Mouse (Mus musculus): Measurements from ENCODE around the gene Tcaf1. TPM values are rescaled to one million over a fixed set of nuclear protein-coding genes. Genes with fewer than 3 reads are reported as not detected.
A peak's percentile ranks its signal among the peaks of the same experiment; 100 is the strongest.

Tcaf1 gene
- polyA plus RNA-seq, 2 experiments: 2.2 to 3.1 TPM

DNA sequence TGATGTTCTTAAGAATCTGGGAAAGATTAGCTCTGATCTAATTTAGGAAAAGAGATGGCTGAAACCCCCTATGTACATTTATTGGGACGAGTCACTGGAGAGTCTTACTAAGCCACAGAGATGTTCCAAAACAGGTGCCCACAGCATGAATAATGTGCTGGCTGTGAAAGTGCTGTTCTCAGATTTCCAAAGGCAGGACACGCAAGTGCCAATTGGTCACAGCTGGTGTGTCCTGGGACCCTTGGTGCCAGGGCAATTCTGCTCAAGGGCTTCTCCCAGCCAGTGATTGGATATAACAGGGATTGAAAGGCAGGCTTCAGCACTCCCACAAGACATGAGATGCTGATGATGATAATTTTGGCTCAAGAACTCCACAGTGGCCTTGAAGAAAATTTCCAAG is 48.1 kb downstream of the Tcaf1 start:
- WGBS (ENCODE audit: insufficient replicate concordance): 47% methylated on average over 2 of the region's 2 CpGs

DNA sequence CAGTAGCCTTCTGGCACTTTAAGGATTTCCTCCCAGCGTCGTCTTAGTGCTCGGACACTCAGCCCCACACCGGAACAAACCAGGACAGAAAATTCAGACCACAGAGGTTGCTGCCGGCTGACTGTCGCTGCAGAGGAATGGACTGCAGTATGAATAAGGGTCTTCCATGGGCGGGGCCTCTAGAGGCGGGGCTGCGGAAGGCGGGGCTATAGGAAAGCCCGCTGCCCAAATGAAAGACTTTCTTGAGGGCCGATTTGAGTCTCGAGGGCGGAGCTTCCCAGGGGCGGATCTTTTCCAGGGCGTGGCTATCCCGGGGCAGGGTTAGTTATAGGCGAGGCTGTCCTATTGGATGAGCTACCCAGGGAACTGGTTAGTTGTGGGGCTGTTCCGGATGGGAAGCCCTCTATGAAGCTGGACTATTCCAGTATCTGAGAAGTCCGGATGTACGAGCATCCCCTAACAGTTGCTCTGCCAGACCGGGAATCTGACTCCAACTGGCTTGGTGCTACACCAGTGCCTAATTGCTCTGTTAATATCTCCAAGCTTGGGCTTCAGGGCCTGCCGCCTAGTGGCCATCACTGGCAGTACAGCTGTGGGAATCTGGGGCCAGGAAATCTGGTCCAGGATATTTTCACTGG is 64.9 kb downstream of the Tcaf1 start, which contains the start of gene Tcaf2:
Tcaf2 (minus strand) TSS at position 343 of the 638 bp plus-strand sequence.
- peak; percentile 26 to 45 (median 37) for DNase-seq (ENCODE audit: low read depth in 3 of 3, low spot score in 3 of 3)
- ATAC-seq (ENCODE audit: insufficient read depth): peak; percentile 85
- no peaks in the 10 kb centered on the region for H3K9me3 ChIP-seq (ENCODE audit: control insufficient read depth, low read length)
- H3K9ac ChIP-seq (replicated peaks): no peak within 1 kb of the TSS
- no peak within 1 kb of the TSS for H3K27ac ChIP-seq
- TF ChIP-seq CTCF (IDR thresholded peaks at IDR 0.05; ENCODE audit: low read depth) (peak; percentile 88), EP300 (IDR thresholded peaks at IDR 0.05; ENCODE audit: low read depth) (no peak)
- H3K4me1 ChIP-seq (replicated peaks; ENCODE audit: control insufficient read depth in 2 of 2, insufficient read depth in 2 of 2, low read length in 1 of 2): 0 out of 4 replicates have a peak, but pooled peaks cover 0 to 3% of the 10 kb centered on the region in 2 experiments
- peak within 1 kb of the TSS; percentile 31 to 34 for H3K4me3 ChIP-seq (ENCODE audit: insufficient read depth in 1 of 2, low read depth in 2 of 2, low read length in 2 of 2)
- 0% methylated on average over 23 of the region's 23 CpGs for WGBS (ENCODE audit: insufficient replicate concordance)
- H3K36me3 ChIP-seq (replicated peaks; ENCODE audit: control insufficient read depth, insufficient read depth, low read depth): no peaks in the 10 kb centered on the region
- H3K27me3 ChIP-seq (ENCODE audit: control insufficient read depth, insufficient read depth, low read length): no peaks in the 10 kb centered on the region
- H3K4me2 ChIP-seq (ENCODE audit: low read depth): peak within 1 kb of the TSS; percentile 60

More for the DNA sequence above, 48.1 kb downstream of the Tcaf1 start:
- DNase-seq (ENCODE audit: low read depth in 3 of 3, low spot score in 3 of 3) (no peak), ATAC-seq (ENCODE audit: insufficient read depth) (no peak)
- H3K36me3 ChIP-seq (replicated peaks; ENCODE audit: control insufficient read depth, insufficient read depth, low read depth): no peaks in the 10 kb centered on the region
- H3K9me3 ChIP-seq (ENCODE audit: control insufficient read depth, low read length): no peaks in the 10 kb centered on the region
- no peak for TF ChIP-seq CTCF (IDR thresholded peaks at IDR 0.05; ENCODE audit: low read depth)
- no peak for TF ChIP-seq EP300 (IDR thresholded peaks at IDR 0.05; ENCODE audit: low read depth)
- H3K4me1 ChIP-seq (replicated peaks; ENCODE audit: control insufficient read depth in 2 of 2, insufficient read depth in 2 of 2, low read length in 1 of 2): no peaks in the 10 kb centered on the region
- H3K4me2 ChIP-seq (ENCODE audit: low read depth): no peak overlapping the region
- no peaks in the 10 kb centered on the region for H3K27me3 ChIP-seq (ENCODE audit: control insufficient read depth, insufficient read depth, low read length)
- no peak overlapping the region for H3K9ac ChIP-seq (replicated peaks)
- no peak overlapping the region for H3K27ac ChIP-seq
- no peak overlapping the region for H3K4me3 ChIP-seq (ENCODE audit: insufficient read depth in 1 of 2, low read depth in 2 of 2, low read length in 2 of 2)

- no peak overlapping the region for H3K9ac ChIP-seq (replicated peaks)
- no peaks in the 10 kb centered on the region for H3K27me3 ChIP-seq (ENCODE audit: control insufficient read depth, insufficient read depth, low read length)
- DNase-seq (ENCODE audit: low read depth in 3 of 3, low spot score in 3 of 3): no peak
- H3K36me3 ChIP-seq (replicated peaks; ENCODE audit: control insufficient read depth, insufficient read depth, low read depth): no peaks in the 10 kb centered on the region
- no peak overlapping the region for H3K27ac ChIP-seq
- no peak overlapping the region for H3K4me3 ChIP-seq (ENCODE audit: insufficient read depth in 1 of 2, low read depth in 2 of 2, low read length in 2 of 2)
- no peak for TF ChIP-seq CTCF (IDR thresholded peaks at IDR 0.05; ENCODE audit: low read depth)
- no peak for TF ChIP-seq EP300 (IDR thresholded peaks at IDR 0.05; ENCODE audit: low read depth)
- no peaks in the 10 kb centered on the region for H3K9me3 ChIP-seq (ENCODE audit: control insufficient read depth, low read length)
- ATAC-seq (ENCODE audit: insufficient read depth): no peak
- 50% methylated on average over 5 of the region's 5 CpGs for WGBS (ENCODE audit: insufficient replicate concordance)
- no peaks in the 10 kb centered on the region for H3K4me1 ChIP-seq (replicated peaks; ENCODE audit: control insufficient read depth in 2 of 2, insufficient read depth in 2 of 2, low read length in 1 of 2)
- H3K4me2 ChIP-seq (ENCODE audit: low read depth): no peak overlapping the region
Measured at GRCm38 (mm10) chr6:42634393-42634792, 75.5 kb downstream of the Tcaf1 start.

DNA sequence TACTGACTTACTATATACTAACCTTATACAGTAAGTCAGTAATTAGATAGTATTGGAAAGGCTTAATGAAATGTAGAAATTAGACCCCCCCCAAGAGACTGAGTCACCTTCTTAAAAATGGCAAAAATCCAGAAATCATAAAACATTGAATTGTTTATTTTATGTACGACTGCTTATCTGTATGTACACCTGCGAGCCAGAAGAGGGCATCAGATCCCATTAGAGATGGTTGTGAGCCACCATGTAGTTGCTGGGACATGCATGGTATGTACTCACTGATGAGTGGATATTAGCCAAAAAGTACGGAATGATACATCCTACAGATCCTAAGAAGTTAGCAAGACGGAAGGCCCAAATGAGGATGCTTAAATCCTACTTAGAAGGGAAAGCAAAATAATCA is 78.5 kb downstream of the Tcaf1 start:
- TF ChIP-seq CTCF (IDR thresholded peaks at IDR 0.05; ENCODE audit: low read depth): peak; percentile 9; the same call in 1 of the 2 replicates
- no peak for TF ChIP-seq EP300 (IDR thresholded peaks at IDR 0.05; ENCODE audit: low read depth)
- DNase-seq (ENCODE audit: low read depth in 3 of 3, low spot score in 3 of 3) (no peak), ATAC-seq (ENCODE audit: insufficient read depth) (no peak)
- no peaks in the 10 kb centered on the region for H3K4me1 ChIP-seq (replicated peaks; ENCODE audit: control insufficient read depth in 2 of 2, insufficient read depth in 2 of 2, low read length in 1 of 2)
- no peak overlapping the region for H3K9ac ChIP-seq (replicated peaks)
- no peak overlapping the region for H3K27ac ChIP-seq
- no peak overlapping the region for H3K4me3 ChIP-seq (ENCODE audit: insufficient read depth in 1 of 2, low read depth in 2 of 2, low read length in 2 of 2)
- no peaks in the 10 kb centered on the region for H3K27me3 ChIP-seq (ENCODE audit: control insufficient read depth, insufficient read depth, low read length)
- H3K36me3 ChIP-seq (replicated peaks; ENCODE audit: control insufficient read depth, insufficient read depth, low read depth): no peaks in the 10 kb centered on the region
- H3K4me2 ChIP-seq (ENCODE audit: low read depth): no peak overlapping the region
- 53% methylated on average over 4 of the region's 4 CpGs for WGBS (ENCODE audit: insufficient replicate concordance)
- H3K9me3 ChIP-seq (ENCODE audit: control insufficient read depth, low read length): no peaks in the 10 kb centered on the region

Other genes starting within 250 kb of the Tcaf1 start
- not detected in 2 replicates for gene Olfr458, start 244.9 kb downstream of the Tcaf1 start, polyA plus RNA-seq (2012; rRNA removed)
- gene Olfr458, start 244.9 kb downstream of the Tcaf1 start, polyA plus RNA-seq (2014; fragmentation: Nextera tagmentation; extraction: Ambion mirVana): not detected in 2 replicates
- not detected in 2 replicates for gene Olfr457, start 233.8 kb downstream of the Tcaf1 start, polyA plus RNA-seq (2012; rRNA removed)
- gene Olfr457, start 233.8 kb downstream of the Tcaf1 start, polyA plus RNA-seq (2014; fragmentation: Nextera tagmentation; extraction: Ambion mirVana): not detected in 2 replicates
- gene Olfr456, start 222.9 kb downstream of the Tcaf1 start, polyA plus RNA-seq (2012; rRNA removed): not detected in 2 replicates
- gene Olfr456, start 222.9 kb downstream of the Tcaf1 start, polyA plus RNA-seq (2014; fragmentation: Nextera tagmentation; extraction: Ambion mirVana): not detected in 2 replicates
- not detected in 2 replicates for gene Olfr455, start 162.5 kb downstream of the Tcaf1 start, polyA plus RNA-seq (2012; rRNA removed)
- not detected in 2 replicates for gene Olfr455, start 162.5 kb downstream of the Tcaf1 start, polyA plus RNA-seq (2014; fragmentation: Nextera tagmentation; extraction: Ambion mirVana)
- not detected in 2 replicates for gene Tcaf3, start 112.4 kb downstream of the Tcaf1 start, polyA plus RNA-seq (2012; rRNA removed)
- not detected in 2 replicates for gene Tcaf3, start 112.4 kb downstream of the Tcaf1 start, polyA plus RNA-seq (2014; fragmentation: Nextera tagmentation; extraction: Ambion mirVana)
- 0.07 and 0.12 TPM in 2 replicates for gene Tcaf2, start 64.8 kb downstream of the Tcaf1 start, polyA plus RNA-seq (2012; rRNA removed)
- gene Tcaf2, start 64.8 kb downstream of the Tcaf1 start, polyA plus RNA-seq (2014; fragmentation: Nextera tagmentation; extraction: Ambion mirVana): 0.04 and 0.06 TPM in 2 replicates
- not detected in 2 replicates for gene Olfr453, start 29.3 kb upstream of the Tcaf1 start, polyA plus RNA-seq (2012; rRNA removed)
- not detected in 2 replicates for gene Olfr453, start 29.3 kb upstream of the Tcaf1 start, polyA plus RNA-seq (2014; fragmentation: Nextera tagmentation; extraction: Ambion mirVana)
- gene Olfr38, start 46.3 kb upstream of the Tcaf1 start, polyA plus RNA-seq (2012; rRNA removed): not detected in 2 replicates
- gene Olfr38, start 46.3 kb upstream of the Tcaf1 start, polyA plus RNA-seq (2014; fragmentation: Nextera tagmentation; extraction: Ambion mirVana): not detected in 2 replicates
- not detected in 2 replicates for gene Olfr452, start 75.0 kb upstream of the Tcaf1 start, polyA plus RNA-seq (2012; rRNA removed)
- gene Olfr452, start 75.0 kb upstream of the Tcaf1 start, polyA plus RNA-seq (2014; fragmentation: Nextera tagmentation; extraction: Ambion mirVana): not detected in 2 replicates
- not detected in 2 replicates for gene Olfr450, start 101.9 kb upstream of the Tcaf1 start, polyA plus RNA-seq (2012; rRNA removed)
- not detected in 2 replicates for gene Olfr450, start 101.9 kb upstream of the Tcaf1 start, polyA plus RNA-seq (2014; fragmentation: Nextera tagmentation; extraction: Ambion mirVana)
- gene Olfr449, start 124.3 kb upstream of the Tcaf1 start, polyA plus RNA-seq (2012; rRNA removed): not detected in 2 replicates
- gene Olfr449, start 124.3 kb upstream of the Tcaf1 start, polyA plus RNA-seq (2014; fragmentation: Nextera tagmentation; extraction: Ambion mirVana): not detected in 2 replicates
- not detected in 2 replicates for gene Olfr448, start 180.4 kb upstream of the Tcaf1 start, polyA plus RNA-seq (2012; rRNA removed)
- not detected in 2 replicates for gene Olfr448, start 180.4 kb upstream of the Tcaf1 start, polyA plus RNA-seq (2014; fragmentation: Nextera tagmentation; extraction: Ambion mirVana)
- gene Olfr447, start 198.8 kb upstream of the Tcaf1 start, polyA plus RNA-seq (2012; rRNA removed): not detected in 2 replicates
- not detected in 2 replicates for gene Olfr447, start 198.8 kb upstream of the Tcaf1 start, polyA plus RNA-seq (2014; fragmentation: Nextera tagmentation; extraction: Ambion mirVana)
- not detected in 2 replicates for gene Olfr446, start 211.3 kb upstream of the Tcaf1 start, polyA plus RNA-seq (2012; rRNA removed)
- gene Olfr446, start 211.3 kb upstream of the Tcaf1 start, polyA plus RNA-seq (2014; fragmentation: Nextera tagmentation; extraction: Ambion mirVana): not detected in 2 replicates
- gene Olfr444, start 239.0 kb upstream of the Tcaf1 start, polyA plus RNA-seq (2012; rRNA removed): not detected in 2 replicates
- gene Olfr444, start 239.0 kb upstream of the Tcaf1 start, polyA plus RNA-seq (2014; fragmentation: Nextera tagmentation; extraction: Ambion mirVana): not detected in 2 replicates

All from liver, embryonic 14.5 days (tissue).